Mouse (Mus musculus) CH12.LX (cell line): Measurements from ENCODE around the gene C2cd4c. TPM values are rescaled to one million over a fixed set of nuclear protein-coding genes. Genes with fewer than 3 reads are reported as not detected.

Experiments used
- DNase-seq: peaks from one replicate; pipeline ENCODE4 v3.0.0-alpha.2; 2013; ENCODE audit errors: extremely low read depth
- H3K27ac ChIP-seq: 2 replicates; pipeline ENCODE4 v1.5.1; 2012; ENCODE audit warnings: low read depth, mild to moderate bottlenecking, control low read depth, moderate library complexity; ENCODE audit not compliant: insufficient read depth
- H3K27me3 ChIP-seq: replicated peaks from 2 replicates; pipeline ENCODE3; 2012; ENCODE audit warnings: inconsistent platforms
- H3K36me3 ChIP-seq, 2 experiments: replicated peaks in 1 of 2; 2 replicates each; pipeline versions ENCODE3 to v1.6.1; 2012; ENCODE audit warnings: inconsistent platforms in 1 of 2, low read length in 1 of 2, mild to moderate bottlenecking in 1 of 2, mixed read lengths in 1 of 2, moderate library complexity in 1 of 2; ENCODE audit not compliant: control insufficient read depth in 1 of 2, insufficient read depth in 1 of 2
- H3K4me1 ChIP-seq, 2 experiments: 2 replicates each; pipeline ENCODE4 v1.6.1; 2012; ENCODE audit warnings: inconsistent platforms in 1 of 2, moderate library complexity in 1 of 2; ENCODE audit not compliant: insufficient read depth in 2 of 2, control insufficient read depth in 1 of 2
- H3K4me2 ChIP-seq: 2 replicates; pipeline ENCODE4 v1.6.1; 2012; ENCODE audit warnings: low read depth, mild to moderate bottlenecking, control low read depth; ENCODE audit not compliant: poor library complexity, insufficient read depth, severe bottlenecking
- H3K4me3 ChIP-seq, 3 experiments: fragments of 150-350 bp in 1 of 3; sonication (generic) in 1 of 3; replicated peaks in 1 of 3; 2 replicates each; pipeline versions ENCODE3 to v1.5.1; 2011 to 2012; ENCODE audit warnings: low read depth in 2 of 3, low read length in 2 of 3, mild to moderate bottlenecking in 2 of 3, moderate library complexity in 2 of 3, control low read depth in 1 of 3, improper control_type of control experiment in 1 of 3, inconsistent platforms in 1 of 3, mixed read lengths in 1 of 3; ENCODE audit not compliant: poor library complexity in 1 of 3
- H3K79me2 ChIP-seq: replicated peaks from 2 replicates; pipeline ENCODE4 v1.6.1; 2012; ENCODE audit warnings: mild to moderate bottlenecking, moderate library complexity; ENCODE audit not compliant: control insufficient read depth, poor library complexity, insufficient read depth, severe bottlenecking; ENCODE audit errors: extremely low read depth
- H3K9ac ChIP-seq: 2 replicates; pipeline ENCODE4 v1.6.1; 2012; ENCODE audit warnings: low read depth, mild to moderate bottlenecking, control low read depth, moderate library complexity; ENCODE audit not compliant: insufficient read depth
- H3K9me3 ChIP-seq: replicated peaks from 2 replicates; pipeline ENCODE3; 2012; ENCODE audit warnings: low read length, inconsistent platforms, mixed read lengths
- BHLHE40 ChIP-seq: IDR thresholded peaks from 2 replicates; pipeline ENCODE4 v1.6.1; 2011; ENCODE audit warnings: mild to moderate bottlenecking, low read depth, low read length, improper control_type of control experiment
- CTCF ChIP-seq, 2 experiments: IDR thresholded peaks in 1 of 2; conservative IDR thresholded peaks in 1 of 2; 2 replicates each; pipeline ENCODE4 v1.5.1; 2011 to 2012; ENCODE audit warnings: low read depth in 2 of 2, low read length in 2 of 2, improper control_type of control experiment in 1 of 2, inconsistent platforms in 1 of 2, mild to moderate bottlenecking in 1 of 2, moderate library complexity in 1 of 2
- E2F4 ChIP-seq: IDR thresholded peaks from 2 replicates; pipeline ENCODE4 v1.6.1; 2011; ENCODE audit warnings: low read depth, low read length, improper control_type of control experiment; ENCODE audit not compliant: insufficient replicate concordance
- ELF1 ChIP-seq: IDR thresholded peaks from 2 replicates; pipeline ENCODE4 v1.6.1; 2014; ENCODE audit warnings: low read depth, mild to moderate bottlenecking, inconsistent platforms, low read length, improper control_type of control experiment
- GABPA ChIP-seq: IDR thresholded peaks from 2 replicates; pipeline ENCODE4 v1.6.1; 2012; ENCODE audit warnings: low read depth, low read length, improper control_type of control experiment, inconsistent platforms; ENCODE audit not compliant: insufficient replicate concordance
- IRF4 ChIP-seq: IDR thresholded peaks from 2 replicates; pipeline ENCODE4 v1.6.1; 2014; ENCODE audit warnings: low read depth, mild to moderate bottlenecking, inconsistent platforms, low read length, improper control_type of control experiment
- JUND ChIP-seq: conservative IDR thresholded peaks from 2 replicates; pipeline ENCODE4 v1.6.1; 2011; ENCODE audit warnings: low read depth, low read length, improper control_type of control experiment
- MXI1 ChIP-seq: IDR thresholded peaks from 2 replicates; pipeline ENCODE4 v1.6.1; 2011; ENCODE audit warnings: mild to moderate bottlenecking, low read depth, low read length, improper control_type of control experiment
- NELFE ChIP-seq: IDR thresholded peaks from 2 replicates; pipeline ENCODE4 v1.6.1; 2011; ENCODE audit warnings: low read depth, low read length, improper control_type of control experiment
- PAX5 ChIP-seq: IDR thresholded peaks from 2 replicates; pipeline ENCODE4 v1.6.1; 2012; ENCODE audit warnings: low read length, inconsistent platforms, mixed read lengths
- POLR2A ChIP-seq: IDR thresholded peaks from 2 replicates; pipeline ENCODE4 v1.6.1; 2011; ENCODE audit warnings: low read depth, mild to moderate bottlenecking, improper control_type of control experiment, low read length
- RCOR1 ChIP-seq: conservative IDR thresholded peaks from 2 replicates; pipeline ENCODE4 v1.6.1; 2012; ENCODE audit warnings: low read depth, mild to moderate bottlenecking, inconsistent platforms, low read length, improper control_type of control experiment
- TCF12 ChIP-seq: IDR thresholded peaks from 2 replicates; pipeline ENCODE4 v1.6.1; 2014; ENCODE audit warnings: low read depth, mild to moderate bottlenecking, inconsistent platforms, low read length, improper control_type of control experiment
- ZNF384 ChIP-seq: IDR thresholded peaks from 2 replicates; pipeline ENCODE4 v1.6.1; 2012; ENCODE audit warnings: low read depth, low read length, improper control_type of control experiment, inconsistent platforms
- dilution Hi-C: fragments of 300-500 bp; cut with MboI; formaldehyde crosslinking; loops from 2 replicates; pipeline ENCODE4 v1.14.3; 2020; ENCODE audit warnings: low sequenced_read_pairs; ENCODE audit not compliant: extremely low pct_unique_long_range_greater_than_20kb, extremely low pct_ligation_motif_present
- in situ Hi-C: fragments of 300-500 bp; cut with MboI; formaldehyde crosslinking; loops from 3 replicates; pipeline ENCODE4 v1.14.3; 2019; ENCODE audit warnings: low sequenced_read_pairs, low pct_ligation_motif_present, low pct_unique_long_range_greater_than_20kb, mixed read lengths
- polyA plus RNA-seq: library from polyadenylated mRNA; unstranded; fragments of >175 nt; gene quantifications from 2 replicates; pipeline ENCODE4 v1.2.1, GENCODE M21; 2012; ENCODE audit warnings: low read depth; ENCODE audit not compliant: insufficient read length
- total RNA-seq, 2 experiments: library from RNA; depleted of rRNA; stranded (reverse); fragments of 300-350 nt in 1 of 2; fragments of >200 nt in 1 of 2; gene quantifications; 2 replicates each; pipeline ENCODE4 v1.2.3; 2012 to 2014

Gene C2cd4c
- total RNA-seq (2012; rRNA removed), result 0.04 TPM in 1 of 2 replicates, not detected in the other
- total RNA-seq (2014; rRNA removed), result not detected in 2 replicates
- polyA plus RNA-seq, result not detected in 2 replicates

DNA sequence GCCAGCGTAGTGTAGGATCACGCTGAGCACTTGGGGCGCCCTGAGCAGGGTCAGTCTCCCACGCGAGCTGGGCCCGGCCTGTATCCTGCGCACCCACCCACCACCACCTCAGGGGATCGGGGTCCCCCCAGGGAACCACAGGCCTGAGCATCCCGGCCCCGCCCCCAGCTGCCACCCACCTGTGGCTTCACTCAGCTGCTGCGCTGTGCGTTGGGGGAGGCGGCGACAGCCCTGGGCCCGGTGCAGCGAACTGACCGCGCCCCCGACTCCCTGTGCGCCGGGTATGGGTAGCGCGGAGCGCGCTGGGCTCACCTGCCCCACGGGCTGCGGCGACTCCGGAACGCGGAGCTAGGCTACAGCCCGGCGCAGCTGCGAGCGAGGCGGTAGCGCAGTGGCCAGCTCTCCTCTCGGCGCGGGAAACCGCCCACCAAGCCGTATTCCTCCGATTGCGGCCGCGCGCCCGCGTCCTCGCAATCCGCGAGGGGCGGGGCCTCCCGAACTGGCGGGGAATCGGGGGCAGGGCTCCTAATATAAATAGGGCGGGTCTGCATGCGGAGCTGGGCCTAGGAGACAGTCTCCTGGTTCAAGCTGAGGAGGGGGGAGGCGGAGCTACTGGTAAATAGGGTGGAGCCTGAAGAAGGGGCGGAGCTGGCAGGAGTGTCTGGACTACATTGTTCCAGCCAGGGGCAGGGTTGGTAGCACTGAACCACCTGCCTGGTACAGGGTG is at the start of gene C2cd4c:
C2cd4c (minus strand) TSS at position 448 of the 727 bp plus-strand sequence.
- no peaks in the 10 kb centered on the region for H3K9me3 ChIP-seq
- peak within 1 kb of the TSS in 2 of 3 experiments; percentile 1 to 58 for H3K4me3 ChIP-seq
- peak within 1 kb of the TSS; percentile 65 for H3K4me2 ChIP-seq
- H3K4me1 ChIP-seq, result peaks cover 10 to 11% of the 10 kb centered on the region in 2 experiments; a peak in 3 of 4 replicates
- dilution Hi-C loops (no loop called here), in situ Hi-C loops (no loop called here)
- H3K27me3 ChIP-seq, result peaks cover 88% of the 10 kb centered on the region
- no peak within 1 kb of the TSS; the same call in 1 of the 2 replicates for H3K9ac ChIP-seq
- H3K36me3 ChIP-seq, result no peaks in the 10 kb centered on the region
- H3K27ac ChIP-seq, result no peak within 1 kb of the TSS
- TF ChIP-seq CTCF (conservative IDR thresholded peaks at IDR 0.05 in 1 of 2, IDR thresholded peaks at IDR 0.05 in 1 of 2; ENCODE audit: low read depth in 2 of 2, low read length in 2 of 2), result no peak
- TF ChIP-seq TCF12, result no peak
- TF ChIP-seq JUND, result no peak
- no peak for TF ChIP-seq E2F4
- TF ChIP-seq POLR2A, result no peak
- peak; percentile 27; the same call in 1 of the 2 replicates for TF ChIP-seq MXI1
- no peak for TF ChIP-seq IRF4
- H3K79me2 ChIP-seq, result no peaks in the 10 kb centered on the region
- DNase-seq, result peak; percentile 53

DNA sequence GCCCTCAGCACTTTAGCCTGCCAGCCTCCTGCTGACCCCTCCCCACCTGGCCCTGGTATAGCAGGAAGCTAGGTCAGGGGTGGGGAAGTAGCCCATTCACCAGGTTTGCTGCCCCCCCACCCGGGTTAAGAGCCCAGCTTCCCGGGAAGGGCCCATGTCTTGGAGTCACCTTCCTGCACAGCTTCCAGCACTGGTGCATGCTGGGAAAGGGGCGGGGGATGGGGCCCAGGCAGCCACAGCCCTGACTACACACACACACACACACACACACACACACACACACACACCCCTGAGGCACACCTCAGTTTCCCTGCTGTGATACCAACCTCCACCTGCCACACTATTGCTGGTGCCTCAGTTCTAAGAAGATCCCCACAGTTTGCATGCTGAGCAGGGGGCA is 48.0 kb upstream of the C2cd4c start:
- dilution Hi-C loops, result no loop called here
- Histone ChIP-seq H3K79me2 (peaks cover 4% of the 10 kb centered on the region; the same call in 1 of the 2 replicates), H3K36me3 (peaks cover 0 to 11% of the 10 kb centered on the region in 2 experiments), H3K27ac (no peak overlapping the region), H3K4me3 (peak overlapping the region in 1 of 3 experiments; percentile 7), H3K27me3 (peaks cover 9% of the 10 kb centered on the region), H3K9me3 (no peaks in the 10 kb centered on the region)
- DNase-seq, result no peak
- TF ChIP-seq PAX5 (no peak), RCOR1 (no peak), ELF1 (0 out of 2 replicates have a peak, but pooled peaks have one; percentile 14)
- TF ChIP-seq, all 38 proteins: peak for 1
- Histone ChIP-seq H3K4me2 (no peak overlapping the region), H3K9ac (no peak overlapping the region), H3K4me1 (peaks cover 28 to 46% of the 10 kb centered on the region in 2 experiments)
- in situ Hi-C loops, result no loop called here

DNA sequence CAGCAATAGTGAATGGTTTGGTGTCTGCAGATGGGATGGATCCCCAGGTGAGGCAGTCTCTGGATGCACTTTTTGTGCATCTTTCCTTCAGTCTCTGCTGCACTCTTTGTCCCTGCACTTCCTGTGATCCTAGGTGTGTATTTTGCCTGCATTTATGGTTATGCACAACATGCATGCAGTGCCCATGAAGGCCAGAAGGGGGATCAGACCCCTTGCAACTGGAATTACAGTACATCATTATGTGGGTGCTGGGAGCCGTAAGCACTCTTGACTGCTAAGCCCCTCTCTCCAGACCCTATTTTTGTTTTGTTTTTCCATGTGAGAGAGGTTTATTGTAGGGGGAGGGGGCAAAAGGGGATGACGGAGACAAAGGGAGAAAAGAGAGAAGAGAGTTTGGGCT is 46.5 kb upstream of the C2cd4c start:
- no peaks in the 10 kb centered on the region for H3K79me2 ChIP-seq
- no peak overlapping the region for H3K27ac ChIP-seq
- peaks cover 21% of the 10 kb centered on the region for H3K27me3 ChIP-seq
- no peak overlapping the region for H3K4me2 ChIP-seq
- peak; percentile 41 for DNase-seq
- no peak for TF ChIP-seq NELFE
- peak; percentile 31 to 62 for TF ChIP-seq CTCF (conservative IDR thresholded peaks at IDR 0.05 in 1 of 2, IDR thresholded peaks at IDR 0.05 in 1 of 2; ENCODE audit: low read depth in 2 of 2, low read length in 2 of 2)
- TF ChIP-seq GABPA, result no peak
- TF ChIP-seq BHLHE40, result no peak
- TF ChIP-seq ZNF384, result no peak
- TF ChIP-seq MXI1, result no peak
- peaks cover 17 to 30% of the 10 kb centered on the region in 2 experiments for H3K4me1 ChIP-seq
- in situ Hi-C loops (no loop called here), dilution Hi-C loops (no loop called here)
- H3K9ac ChIP-seq, result no peak overlapping the region
- H3K4me3 ChIP-seq, result no peak overlapping the region
- H3K9me3 ChIP-seq, result no peaks in the 10 kb centered on the region
- H3K36me3 ChIP-seq, result no peaks in the 10 kb centered on the region
